Mouse (Mus musculus) heart, embryonic 13.5 days (tissue): ENCODE measurements around the gene Smtnl2. TPM values are rescaled to one million over a fixed set of nuclear protein-coding genes. Genes with fewer than 3 reads are reported as not detected.
A peak's percentile ranks its signal among the peaks of the same experiment; 100 is the strongest.

ENCODE experiments used
- ATAC-seq: fragments of 200-750 bp; cut with Nextera tagmentation; 2 replicates; pipeline ENCODE4 v1.8.0; 2017; ENCODE audit warnings: moderate TSS enrichment; ENCODE audit not compliant: insufficient number of reproducible peaks, low FRiP score, low TSS enrichment; ENCODE audit errors: extremely low read depth
- H3K27ac ChIP-seq: fragments of 300-500 bp; sonication (generic); replicated peaks from 2 replicates; pipeline ENCODE4 v1.5.1; 2015; ENCODE audit warnings: moderate library complexity, mild to moderate bottlenecking, inconsistent platforms
- H3K27me3 ChIP-seq: fragments of 300-500 bp; sonication (generic); replicated peaks from 2 replicates; pipeline ENCODE4 v1.6.1; 2015; ENCODE audit warnings: mild to moderate bottlenecking, inconsistent platforms
- H3K36me3 ChIP-seq: fragments of 300-500 bp; sonication (generic); 2 replicates; pipeline ENCODE4 v1.6.1; 2015; ENCODE audit warnings: mild to moderate bottlenecking, inconsistent platforms
- H3K4me1 ChIP-seq: fragments of 300-500 bp; sonication (generic); 2 replicates; pipeline ENCODE4 v1.6.1; 2015; ENCODE audit warnings: inconsistent platforms
- H3K4me2 ChIP-seq: fragments of 300-500 bp; sonication (generic); 2 replicates; pipeline ENCODE4 v1.6.1; 2015; ENCODE audit warnings: inconsistent platforms, mild to moderate bottlenecking, moderate library complexity
- H3K4me3 ChIP-seq: fragments of 300-500 bp; sonication (generic); 2 replicates; pipeline ENCODE4 v1.5.1; 2015; ENCODE audit warnings: moderate library complexity, mild to moderate bottlenecking, inconsistent platforms
- H3K9ac ChIP-seq: fragments of 300-500 bp; sonication (generic); 2 replicates; pipeline ENCODE4 v1.6.1; 2015; ENCODE audit warnings: inconsistent platforms, mild to moderate bottlenecking, moderate library complexity
- H3K9me3 ChIP-seq: fragments of 300-500 bp; sonication (generic); 2 replicates; pipeline ENCODE4 v1.6.1; 2016; ENCODE audit warnings: inconsistent platforms
- WGBS: fragments of 180-500 bp; shearing (Covaris S2); methylation state at CpG from one replicate; pipeline ENCODE4 v1.1.7; 2015; ENCODE audit warnings: mixed read lengths; 5-methylcytosine and 5-hydroxymethylcytosine counted together
- polyA plus RNA-seq: library from polyadenylated mRNA; unstranded; fragments of >200 nt; fragmentation: Nextera tagmentation; extraction: Ambion mirVana; gene quantifications from 2 replicates; pipeline ENCODE4 v1.2.1, GENCODE M21; 2015

Gene Smtnl2
- polyA plus RNA-seq, 1 experiment from 2014 or later, result 145 TPM

- H3K4me3 ChIP-seq, result no peak overlapping the region
- no peaks in the 10 kb centered on the region for H3K36me3 ChIP-seq
- H3K4me2 ChIP-seq, result no peak overlapping the region
- 83% methylated on average over 11 of the region's 11 CpGs for WGBS
- H3K27ac ChIP-seq, result no peak overlapping the region
- no peak overlapping the region for H3K9ac ChIP-seq
- no peaks in the 10 kb centered on the region for H3K9me3 ChIP-seq
- ATAC-seq, result no peak
- peaks cover 21% of the 10 kb centered on the region for H3K4me1 ChIP-seq
- no peaks in the 10 kb centered on the region for H3K27me3 ChIP-seq
Measured at GRCm38 (mm10) chr11:72421518-72422278, 10.2 kb upstream of the Smtnl2 start.

DNA sequence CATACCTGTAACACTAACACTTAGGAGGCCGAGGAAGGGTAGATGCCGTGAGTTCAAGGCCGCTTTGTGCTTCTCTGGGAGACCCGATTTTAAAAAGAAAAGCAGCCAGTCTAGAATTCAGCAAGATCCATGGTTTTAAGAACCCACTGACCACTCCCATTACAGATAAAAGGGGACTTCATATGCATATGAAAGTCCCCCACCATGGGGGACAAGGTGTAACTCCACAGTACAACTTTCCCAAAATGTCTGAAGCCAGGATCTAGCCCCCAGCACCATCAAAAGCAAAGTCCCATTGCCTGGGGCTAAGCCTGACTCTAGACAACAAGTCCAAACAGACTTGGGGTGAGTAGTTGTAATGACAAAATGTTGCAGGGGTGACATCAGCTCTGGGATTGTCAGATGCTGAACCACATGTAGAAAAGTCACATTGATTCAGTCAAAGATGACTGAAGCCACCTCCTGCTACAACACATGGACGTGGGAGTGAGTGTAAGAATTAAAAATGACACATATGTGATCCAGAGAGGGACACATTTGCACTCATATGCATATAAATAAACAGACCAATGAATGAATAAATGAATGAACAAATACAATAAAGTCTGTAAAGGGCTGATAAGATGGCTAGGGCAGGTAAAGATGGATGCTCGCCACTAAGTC lies 9.1 kb upstream of the Smtnl2 start:
- no peak for ATAC-seq

GRCm38 (mm10) chr11:72419006-72419405 lies 7.5 kb upstream of the Smtnl2 start:
- Histone ChIP-seq H3K27me3 (no peaks in the 10 kb centered on the region), H3K9me3 (no peaks in the 10 kb centered on the region), H3K4me1 (peaks cover 47% of the 10 kb centered on the region), H3K9ac (no peak overlapping the region), H3K27ac (0 out of 2 replicates have a peak overlapping the region, but pooled peaks have one; percentile 85), H3K4me2 (no peak overlapping the region), H3K4me3 (no peak overlapping the region), H3K36me3 (no peaks in the 10 kb centered on the region)
- ATAC-seq, result no peak
- 83% methylated on average over 6 of the region's 6 CpGs for WGBS

More for the DNA sequence above, 9.1 kb upstream of the Smtnl2 start:
- no peak overlapping the region for H3K9ac ChIP-seq
- H3K4me1 ChIP-seq, result peaks cover 32% of the 10 kb centered on the region
- H3K27ac ChIP-seq, result no peak overlapping the region
- H3K36me3 ChIP-seq, result no peaks in the 10 kb centered on the region
- H3K9me3 ChIP-seq, result no peaks in the 10 kb centered on the region
- no peak overlapping the region for H3K4me3 ChIP-seq
- 86% methylated on average over 6 of the region's 6 CpGs for WGBS
- no peak overlapping the region for H3K4me2 ChIP-seq
- H3K27me3 ChIP-seq, result no peaks in the 10 kb centered on the region

DNA sequence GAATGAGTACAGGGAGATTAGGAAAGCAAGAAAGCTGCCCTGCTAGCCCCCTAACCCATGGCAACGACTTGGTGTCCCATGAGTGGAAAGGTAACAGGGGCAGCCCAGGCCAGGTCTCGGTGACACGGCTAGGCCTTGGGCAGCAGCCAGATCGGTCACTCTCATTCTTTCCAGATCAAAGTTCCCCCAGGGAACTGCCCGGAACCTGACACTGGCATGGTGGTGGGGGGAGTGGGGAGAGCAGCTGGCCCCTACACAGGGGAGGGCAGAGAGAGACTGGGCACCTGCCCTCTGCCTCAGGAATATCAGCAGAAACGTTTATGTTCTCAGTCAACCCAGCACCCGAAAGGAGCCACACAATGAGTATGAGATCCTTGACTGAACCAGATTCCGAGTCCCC lies 6.7 kb upstream of the Smtnl2 start:
- Histone ChIP-seq H3K4me2 (no peak overlapping the region), H3K36me3 (no peaks in the 10 kb centered on the region), H3K9me3 (no peaks in the 10 kb centered on the region), H3K9ac (peak overlapping the region; percentile 11; the same call in 1 of the 2 replicates), H3K27me3 (no peaks in the 10 kb centered on the region), H3K4me3 (no peak overlapping the region), H3K4me1 (peaks cover 55% of the 10 kb centered on the region), H3K27ac (peak overlapping the region; percentile 85)
- 36% methylated on average over 8 of the region's 8 CpGs for WGBS
- ATAC-seq, result no peak

- H3K36me3 ChIP-seq, result no peaks in the 10 kb centered on the region
- no peak for ATAC-seq
- no peaks in the 10 kb centered on the region for H3K27me3 ChIP-seq
- H3K4me2 ChIP-seq, result 0 out of 2 replicates have a peak overlapping the region, but pooled peaks have one; percentile 13
- peak overlapping the region; percentile 33 for H3K9ac ChIP-seq
- H3K4me3 ChIP-seq, result no peak overlapping the region
- H3K9me3 ChIP-seq, result no peaks in the 10 kb centered on the region
- H3K27ac ChIP-seq, result peak overlapping the region; percentile 85
- WGBS, result 9% methylated on average over 4 of the region's 4 CpGs
- peaks cover 64% of the 10 kb centered on the region for H3K4me1 ChIP-seq
Measured at GRCm38 (mm10) chr11:72417376-72417775, 5.9 kb upstream of the Smtnl2 start.

GRCm38 (mm10) chr11:72416666-72417065 lies 5.2 kb upstream of the Smtnl2 start:
- Histone ChIP-seq H3K27ac (peak overlapping the region; percentile 85), H3K9ac (0 out of 2 replicates have a peak overlapping the region, but pooled peaks have one; percentile 4), H3K4me3 (no peak overlapping the region), H3K4me2 (no peak overlapping the region; the same call in 1 of the 2 replicates), H3K36me3 (no peaks in the 10 kb centered on the region), H3K4me1 (peaks cover 71% of the 10 kb centered on the region), H3K9me3 (no peaks in the 10 kb centered on the region), H3K27me3 (no peaks in the 10 kb centered on the region)
- WGBS, result 35% methylated on average over 5 of the region's 5 CpGs
- peak; percentile 51; the same call in 1 of the 2 replicates for ATAC-seq

DNA sequence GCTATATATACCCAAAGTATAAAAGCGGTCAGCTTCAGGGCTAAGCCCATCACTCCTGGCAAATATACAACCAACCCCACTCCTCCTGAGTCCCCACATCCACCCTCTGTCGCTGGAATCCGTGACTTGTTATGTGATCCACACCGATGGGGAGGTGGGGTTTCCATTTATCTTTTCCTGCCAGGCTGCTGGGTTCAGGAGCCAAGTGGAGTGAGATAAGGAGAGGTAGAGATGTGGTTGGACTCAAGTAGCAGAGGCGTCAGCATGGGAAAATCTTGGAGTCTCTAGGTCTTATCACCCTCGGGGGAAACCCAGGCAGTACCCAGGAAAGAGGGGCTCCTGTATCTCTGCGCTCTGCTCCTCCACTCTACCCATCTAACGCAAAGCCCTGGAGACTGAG lies 3.6 kb upstream of the Smtnl2 start:
- peak overlapping the region; percentile 19; the same call in 1 of the 2 replicates for H3K4me2 ChIP-seq
- H3K36me3 ChIP-seq, result no peaks in the 10 kb centered on the region
- no peak overlapping the region for H3K4me3 ChIP-seq
- H3K27me3 ChIP-seq, result no peaks in the 10 kb centered on the region
- 11% methylated on average over 8 of the region's 8 CpGs for WGBS
- H3K9me3 ChIP-seq, result no peaks in the 10 kb centered on the region
- H3K4me1 ChIP-seq, result peaks cover 71% of the 10 kb centered on the region
- peak overlapping the region; percentile 85 for H3K27ac ChIP-seq
- peak overlapping the region; percentile 35; the same call in 1 of the 2 replicates for H3K9ac ChIP-seq
- ATAC-seq, result no peak

DNA sequence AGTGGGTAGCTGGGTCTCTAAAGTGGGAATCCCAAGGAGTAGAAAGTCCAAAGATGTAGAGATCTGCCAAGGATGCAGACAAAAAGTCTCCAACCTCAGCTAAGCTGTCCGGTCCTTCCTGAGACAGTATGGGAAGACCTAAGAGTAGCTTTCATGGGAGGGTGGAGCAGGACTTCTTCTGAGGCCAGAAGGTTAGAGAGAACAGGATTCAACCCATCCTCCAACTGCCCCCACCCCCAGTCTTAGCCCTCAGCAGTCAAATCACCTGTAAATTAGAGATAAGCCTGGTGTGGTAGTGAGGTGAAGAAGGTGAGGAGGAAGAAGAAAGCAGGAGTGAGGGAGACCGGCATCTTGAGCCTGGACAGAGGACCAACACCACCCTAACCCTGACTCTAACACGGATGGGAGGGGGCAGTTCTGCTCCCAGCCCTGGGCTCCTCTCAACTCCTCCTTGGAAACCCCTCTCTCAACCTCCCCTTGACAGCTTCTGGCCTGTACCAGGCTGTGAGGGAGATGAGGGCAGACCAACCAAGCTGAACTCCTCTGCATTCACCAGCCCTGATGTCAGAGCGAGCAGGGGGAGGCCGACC lies 2.2 kb upstream of the Smtnl2 start:
- Histone ChIP-seq H3K36me3 (no peaks in the 10 kb centered on the region), H3K9me3 (no peaks in the 10 kb centered on the region), H3K4me1 (peaks cover 85% of the 10 kb centered on the region), H3K9ac (peak overlapping the region; percentile 55), H3K27me3 (no peaks in the 10 kb centered on the region), H3K27ac (peak overlapping the region; percentile 85), H3K4me3 (no peak overlapping the region; the same call in 1 of the 2 replicates), H3K4me2 (peak overlapping the region; percentile 32)
- ATAC-seq, result no peak
- 69% methylated on average over 5 of the region's 5 CpGs for WGBS

DNA sequence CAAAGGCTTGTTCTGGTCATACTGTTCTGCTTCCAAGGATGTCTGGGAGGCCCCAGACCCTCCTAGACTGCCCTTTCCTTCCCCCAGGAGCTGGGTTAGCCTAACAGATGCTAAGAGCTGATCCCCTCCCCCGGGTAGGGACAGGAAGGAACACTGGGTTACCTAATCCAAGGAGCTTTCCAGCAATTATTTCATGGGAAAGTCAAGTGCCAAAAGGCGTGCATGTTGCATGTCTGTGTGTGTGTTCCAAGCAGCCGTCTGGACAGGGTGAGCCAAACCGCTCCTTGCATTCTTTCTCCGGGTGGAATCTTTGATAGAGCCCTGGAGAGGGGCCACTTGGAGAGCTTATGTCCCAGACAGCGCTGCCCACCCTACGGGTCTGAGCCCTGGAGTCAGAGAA lies 1.5 kb upstream of the Smtnl2 start:
- no peak for ATAC-seq
- WGBS, result 30% methylated on average over 7 of the region's 7 CpGs
- no peaks in the 10 kb centered on the region for H3K9me3 ChIP-seq
- peak overlapping the region; percentile 85 for H3K27ac ChIP-seq
- H3K4me3 ChIP-seq, result no peak overlapping the region
- H3K4me2 ChIP-seq, result peak overlapping the region; percentile 32
- H3K36me3 ChIP-seq, result no peaks in the 10 kb centered on the region
- no peaks in the 10 kb centered on the region for H3K27me3 ChIP-seq
- peaks cover 85% of the 10 kb centered on the region for H3K4me1 ChIP-seq
- H3K9ac ChIP-seq, result peak overlapping the region; percentile 29

DNA sequence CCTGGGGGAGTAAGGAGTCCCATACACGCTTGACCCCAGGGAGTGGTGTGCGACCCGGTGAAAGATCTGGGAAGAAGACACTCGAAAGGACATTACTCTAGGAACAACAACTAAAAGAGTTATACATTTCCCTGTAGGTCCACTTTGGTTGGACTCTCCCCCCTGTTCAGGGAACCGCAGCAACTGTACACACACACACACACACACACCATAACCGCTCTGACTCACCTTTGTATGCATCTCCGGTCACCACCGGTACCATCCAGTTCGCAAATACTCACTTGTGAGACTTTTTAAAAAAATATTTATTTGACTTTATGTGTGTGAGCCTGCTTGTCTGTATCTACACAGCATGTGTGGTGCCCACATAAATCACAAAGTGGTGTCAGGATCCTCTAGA lies 432 bp upstream of the Smtnl2 start:
- no peak for ATAC-seq
- no peaks in the 10 kb centered on the region for H3K27me3 ChIP-seq
- H3K4me1 ChIP-seq, result peaks cover 82% of the 10 kb centered on the region
- H3K9me3 ChIP-seq, result no peaks in the 10 kb centered on the region
- H3K27ac ChIP-seq, result peak overlapping the region; percentile 85
- H3K4me2 ChIP-seq, result peak overlapping the region; percentile 97
- no peaks in the 10 kb centered on the region for H3K36me3 ChIP-seq
- peak overlapping the region; percentile 72 for H3K9ac ChIP-seq
- peak overlapping the region; percentile 92 for H3K4me3 ChIP-seq
- 23% methylated on average over 9 of the region's 9 CpGs for WGBS

GRCm38 (mm10) chr11:72410521-72411092 lies 906 bp downstream of the Smtnl2 start:
- ATAC-seq, result no peak
- Histone ChIP-seq H3K9ac (peak overlapping the region; percentile 98), H3K4me3 (peak overlapping the region; percentile 92), H3K4me1 (peaks cover 82% of the 10 kb centered on the region), H3K27ac (peak overlapping the region; percentile 98), H3K4me2 (peak overlapping the region; percentile 97), H3K27me3 (no peaks in the 10 kb centered on the region), H3K9me3 (no peaks in the 10 kb centered on the region), H3K36me3 (no peaks in the 10 kb centered on the region)
- under 1% methylated on average over 25 of the region's 25 CpGs for WGBS
